Mouse (Mus musculus): ENCODE measurements around the gene Ralgapb. TPM values are rescaled to one million over a fixed set of nuclear protein-coding genes. Genes with fewer than 3 reads are reported as not detected.
"Not testable (repeated sequence)": the region's sequence is repeated elsewhere in the genome, so short reads cannot be mapped to it uniquely, and the experiment has no call there.

Gene Ralgapb
- total RNA-seq, 2 experiments from 2014 or later = 27.9 to 38.2 TPM

DNA sequence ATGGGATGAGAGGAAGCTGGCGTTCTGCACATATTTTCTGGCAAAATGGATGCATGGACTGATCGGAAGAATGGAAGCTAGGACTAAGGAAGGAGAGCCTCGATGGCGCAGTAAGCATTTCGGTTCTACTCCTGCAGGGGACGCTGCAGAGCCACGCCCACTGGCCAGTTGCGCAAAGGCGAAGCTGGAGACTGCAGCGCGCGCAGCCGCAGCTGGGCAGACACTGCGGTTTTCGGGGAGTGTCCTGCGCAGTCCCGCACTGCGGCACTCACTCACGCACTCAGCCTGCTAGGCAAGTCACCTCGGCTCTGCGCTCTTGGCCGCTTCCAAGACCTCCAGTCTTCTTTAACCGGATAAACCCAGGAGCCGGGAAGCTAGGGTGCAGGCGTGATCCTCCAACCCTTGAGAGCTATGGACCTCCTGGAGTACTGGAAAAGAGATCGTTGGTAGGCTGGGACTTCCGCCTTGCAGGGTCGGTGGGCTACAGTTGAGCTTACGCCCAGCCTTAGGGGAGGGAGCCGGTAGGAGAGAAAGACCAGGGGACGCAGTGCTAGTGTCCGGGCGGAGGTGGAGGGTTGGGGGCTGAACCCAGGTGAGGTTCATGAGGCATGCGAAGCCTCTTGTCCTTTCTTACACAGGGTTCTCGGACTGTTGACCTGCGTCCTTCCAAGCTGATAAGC, 34.1 kb upstream of the Ralgapb start, which contains the start of gene Snhg11:
Snhg11 (plus strand) TSS at position 196 of the 680 bp plus-strand sequence.
- no peak for DNase-seq
- intact Hi-C loops (cut with DNase I) = no loop called here
- peak within 1 kb of the TSS; percentile 38 for H3K4me3 ChIP-seq

DNA sequence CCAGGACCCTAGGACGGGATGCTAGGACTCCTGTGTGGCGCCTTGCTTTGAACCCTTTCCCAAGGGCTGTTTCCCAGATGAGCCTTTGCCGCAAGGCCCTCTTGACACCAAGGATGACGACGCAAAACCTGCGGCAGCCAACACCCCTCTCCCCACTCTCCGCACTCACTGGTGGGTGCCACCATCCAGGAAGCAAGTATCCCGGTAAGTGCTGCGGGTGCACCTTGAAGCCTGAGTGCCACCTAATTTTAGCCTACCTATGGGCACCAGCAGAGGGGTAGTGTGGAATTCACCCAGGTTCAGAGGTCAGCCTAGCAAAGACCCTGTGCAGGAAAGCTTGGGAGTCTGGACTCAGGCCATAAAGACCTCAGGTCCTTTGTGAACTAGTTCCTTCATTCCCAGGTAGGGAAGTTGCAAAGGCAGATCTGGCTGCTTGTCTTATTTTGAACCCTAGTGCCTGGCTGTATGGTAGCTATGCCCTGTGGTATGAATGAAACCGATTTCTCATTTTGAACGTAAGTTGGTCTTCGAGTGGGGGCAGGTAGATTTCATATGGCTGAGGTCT, 33.4 kb upstream of the Ralgapb start:
- intact Hi-C loops (cut with DNase I) = no loop called here
- TF ChIP-seq CTCF (IDR thresholded peaks at IDR 0.05) = no peak
- Histone ChIP-seq H3K4me3 (no peak overlapping the region), H3K27ac (no peak overlapping the region)
- no peak for DNase-seq

More for the DNA sequence above, 34.1 kb upstream of the Ralgapb start, which contains the start of gene Snhg11:
- peak; percentile 31; the same call in 1 of the 2 replicates for TF ChIP-seq CTCF (IDR thresholded peaks at IDR 0.05)
- H3K27ac ChIP-seq = no peak within 1 kb of the TSS

DNA sequence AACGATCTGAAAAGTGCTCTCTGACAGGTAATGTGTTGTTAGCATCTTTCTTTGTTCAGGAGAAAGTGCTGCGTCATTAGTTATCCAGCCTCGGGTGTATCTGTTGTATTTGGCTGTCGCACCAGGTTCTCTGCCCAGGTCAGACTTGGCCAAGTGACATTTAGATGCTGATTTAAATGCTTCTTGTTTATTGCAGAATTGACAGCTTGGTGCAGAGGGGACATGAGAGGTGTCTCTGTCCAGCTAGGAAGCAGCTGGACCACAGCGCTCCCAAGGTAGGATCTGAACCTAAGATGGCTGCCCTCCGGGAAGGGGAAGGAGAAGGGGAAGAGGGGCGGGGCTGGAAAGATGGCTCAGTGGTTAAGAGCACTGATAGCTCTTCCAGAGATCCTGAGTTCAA, 32.9 kb upstream of the Ralgapb start:
- no peak for DNase-seq
- H3K27ac ChIP-seq = no peak overlapping the region
- intact Hi-C loops (cut with DNase I) = no loop called here
- TF ChIP-seq CTCF (IDR thresholded peaks at IDR 0.05) = no peak
- H3K4me3 ChIP-seq = no peak overlapping the region

DNA sequence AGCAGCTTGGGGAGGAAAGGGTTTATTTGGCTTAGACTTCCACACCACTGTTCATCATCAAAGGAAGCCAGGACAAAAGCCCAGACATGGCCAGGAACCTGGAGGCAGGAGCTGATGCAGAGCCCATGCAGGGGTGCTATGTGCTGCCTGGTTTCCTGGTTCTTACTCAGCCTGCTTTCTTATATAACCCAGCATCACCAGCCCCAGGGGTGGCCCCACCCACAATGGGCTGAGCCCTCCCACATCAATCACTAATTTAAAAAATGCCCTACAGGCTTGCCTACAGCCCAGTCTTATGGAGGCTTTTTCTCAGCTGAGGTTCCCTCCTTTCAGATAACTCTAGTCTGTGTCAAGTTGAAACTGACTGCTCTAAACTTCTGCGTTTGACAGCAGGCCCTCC, 31.8 kb upstream of the Ralgapb start:
- no peak for DNase-seq
- no peak overlapping the region for H3K4me3 ChIP-seq
- no peak overlapping the region for H3K27ac ChIP-seq
- no peak for TF ChIP-seq CTCF (IDR thresholded peaks at IDR 0.05)
- intact Hi-C loops (cut with DNase I) = no loop called here

DNA sequence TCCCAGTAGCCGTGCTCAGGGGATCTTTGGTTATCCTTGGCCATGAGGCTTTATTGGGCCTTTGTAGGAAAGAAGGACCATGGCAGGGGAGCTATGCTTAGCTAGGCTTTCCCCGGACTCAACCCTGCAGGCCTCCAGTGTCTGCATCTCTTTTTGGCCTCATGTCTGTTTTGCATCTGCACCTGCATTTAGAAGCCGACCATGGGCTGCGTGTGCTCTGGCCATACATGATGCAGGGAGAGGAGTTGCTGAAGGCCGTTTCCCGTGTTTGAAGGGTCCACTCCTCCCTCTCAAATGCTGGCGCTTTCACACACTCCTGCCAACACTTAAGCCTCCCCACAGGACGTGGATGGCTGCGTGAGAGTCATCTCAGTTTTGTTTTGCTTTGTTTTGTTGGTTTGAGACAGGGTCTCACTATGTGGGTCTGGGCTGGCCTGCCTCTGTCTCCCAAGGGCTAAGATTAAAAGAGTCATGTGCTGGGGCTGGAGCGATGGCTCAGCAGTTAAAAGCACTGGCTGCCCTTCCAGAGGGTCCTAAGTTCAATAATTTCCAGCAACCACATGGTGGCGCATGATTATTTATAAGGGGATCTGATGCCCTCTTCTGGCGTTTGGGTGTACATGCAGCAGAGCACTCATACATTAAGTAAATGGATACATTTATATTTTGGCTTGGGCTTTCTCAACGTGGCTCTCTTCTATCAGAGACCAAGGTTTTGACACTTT, 30.1 kb upstream of the Ralgapb start:
- Histone ChIP-seq H3K27ac (no peak overlapping the region), H3K4me3 (no peak overlapping the region)
- peak; percentile 95 for TF ChIP-seq CTCF (IDR thresholded peaks at IDR 0.05)
- DNase-seq = peak; percentile 39
- intact Hi-C loops (cut with DNase I) = no loop called here

DNA sequence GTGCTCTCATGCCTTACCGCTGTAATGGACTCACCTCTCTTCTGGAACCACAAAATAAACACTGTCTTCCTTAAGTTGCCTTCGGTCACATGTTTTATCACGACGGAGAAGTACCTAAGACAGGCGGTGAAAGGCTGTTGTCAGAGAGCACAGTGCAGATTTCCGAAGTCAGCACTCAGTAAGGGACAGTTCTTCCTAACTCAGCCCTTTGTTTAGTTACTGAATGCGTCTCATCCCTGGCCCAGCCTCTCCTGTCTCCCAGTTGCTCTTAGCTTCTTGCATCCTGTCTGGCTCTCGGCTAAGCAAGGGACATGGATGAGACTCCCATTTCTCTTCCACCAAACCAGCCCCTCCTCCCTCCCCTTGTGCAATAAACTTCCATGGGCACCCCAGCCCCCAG, 23.6 kb upstream of the Ralgapb start:
- H3K27ac ChIP-seq = no peak overlapping the region
- H3K4me3 ChIP-seq = no peak overlapping the region
- TF ChIP-seq CTCF (IDR thresholded peaks at IDR 0.05) = no peak
- no peak for DNase-seq
- intact Hi-C loops (cut with DNase I) = no loop called here

DNA sequence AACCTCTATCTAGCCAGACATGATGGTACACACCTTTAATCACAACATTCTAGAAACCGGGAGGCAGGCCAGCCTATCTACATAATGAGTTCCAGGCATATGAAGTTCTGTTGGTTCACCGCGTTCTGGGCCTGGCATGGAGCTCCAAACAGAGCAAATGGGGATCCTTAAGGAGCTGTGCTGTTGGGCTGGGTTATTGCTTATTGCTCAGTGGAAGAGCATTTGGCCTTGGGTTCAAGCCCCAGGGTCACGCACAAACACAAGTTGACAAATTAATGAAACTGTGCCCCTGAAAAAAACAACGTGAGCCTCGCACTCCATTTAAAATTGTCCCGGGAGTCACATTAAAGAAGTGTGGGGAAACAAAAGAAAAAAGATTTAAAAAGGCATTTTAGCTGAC, 20.2 kb upstream of the Ralgapb start:
- DNase-seq = no peak
- no peak for TF ChIP-seq CTCF (IDR thresholded peaks at IDR 0.05)
- intact Hi-C loops (cut with DNase I) = no loop called here
- Histone ChIP-seq H3K4me3 (no peak overlapping the region), H3K27ac (no peak overlapping the region)

DNA sequence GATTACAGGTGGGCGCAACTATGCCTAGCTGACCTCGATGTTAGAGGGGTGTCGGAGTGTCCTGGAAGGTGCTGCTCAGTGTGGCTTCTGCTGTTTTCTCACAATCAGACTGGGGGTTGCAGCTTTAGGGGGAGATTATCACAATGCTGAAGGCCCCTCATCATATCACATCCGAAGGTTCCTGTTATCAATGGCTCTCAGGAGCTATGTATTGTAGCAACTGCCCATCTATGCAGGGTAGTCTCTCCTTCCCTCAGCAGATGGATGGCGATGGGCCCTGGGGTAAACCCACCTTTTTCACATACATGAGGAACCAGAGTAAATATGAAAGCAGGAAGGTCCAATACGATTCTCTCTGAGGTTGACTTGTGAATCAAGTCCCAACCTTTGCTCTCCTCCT, 13.3 kb upstream of the Ralgapb start:
- DNase-seq = no peak
- no peak for TF ChIP-seq CTCF (IDR thresholded peaks at IDR 0.05)
- Histone ChIP-seq H3K27ac (no peak overlapping the region), H3K4me3 (no peak overlapping the region)
- intact Hi-C loops (cut with DNase I) = no loop called here

DNA sequence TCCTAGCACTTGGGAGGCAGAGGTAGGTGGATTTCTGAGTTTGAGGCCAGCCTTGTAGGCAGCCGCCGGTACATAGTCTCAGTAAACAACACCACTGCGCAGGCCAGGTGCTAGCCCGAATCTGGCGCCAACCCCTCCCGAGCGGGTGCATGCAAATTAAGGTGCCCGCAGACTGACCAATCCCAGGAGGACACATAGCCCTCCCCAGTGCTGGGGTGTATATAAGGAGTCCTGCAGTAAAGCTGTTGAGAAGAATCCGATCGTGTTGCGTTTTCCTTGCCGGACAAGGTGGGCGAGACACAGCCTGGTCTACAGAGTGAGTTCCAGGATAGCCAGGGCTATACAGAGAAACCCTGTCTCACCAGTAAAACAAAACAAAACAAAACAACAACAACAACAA, 12.5 kb upstream of the Ralgapb start:
- intact Hi-C loops (cut with DNase I) = not testable (repeated sequence)
- DNase-seq = peak; percentile 40
- Histone ChIP-seq H3K27ac (peak overlapping the region; percentile 28; the same call in 1 of the 2 replicates), H3K4me3 (peak overlapping the region; percentile 28)

DNA sequence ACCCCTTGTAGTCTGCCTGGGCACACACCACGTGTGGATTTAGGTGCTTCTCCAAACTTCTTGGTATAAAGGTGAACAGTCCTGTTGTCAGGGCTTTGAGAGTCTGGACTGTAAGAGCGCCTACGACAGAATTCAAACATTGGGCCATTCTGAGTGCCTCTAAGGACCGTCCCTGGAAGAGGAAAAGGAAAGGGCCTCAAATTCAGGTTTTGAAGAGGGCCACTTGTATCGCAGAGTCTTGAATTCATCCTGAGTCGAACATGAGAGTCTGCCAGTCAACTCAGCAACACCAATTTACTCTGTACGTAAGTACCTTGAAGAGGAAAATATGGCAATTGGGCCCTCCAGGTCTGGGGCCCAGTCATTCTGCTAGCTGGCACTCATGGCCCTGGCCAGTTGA, 6.7 kb upstream of the Ralgapb start:
- no peak overlapping the region for H3K4me3 ChIP-seq
- H3K27ac ChIP-seq = peak overlapping the region; percentile 71; the same call in 1 of the 2 replicates
- no peak for DNase-seq
- intact Hi-C loops (cut with DNase I) = no loop called here
- TF ChIP-seq CTCF (IDR thresholded peaks at IDR 0.05) = no peak

DNA sequence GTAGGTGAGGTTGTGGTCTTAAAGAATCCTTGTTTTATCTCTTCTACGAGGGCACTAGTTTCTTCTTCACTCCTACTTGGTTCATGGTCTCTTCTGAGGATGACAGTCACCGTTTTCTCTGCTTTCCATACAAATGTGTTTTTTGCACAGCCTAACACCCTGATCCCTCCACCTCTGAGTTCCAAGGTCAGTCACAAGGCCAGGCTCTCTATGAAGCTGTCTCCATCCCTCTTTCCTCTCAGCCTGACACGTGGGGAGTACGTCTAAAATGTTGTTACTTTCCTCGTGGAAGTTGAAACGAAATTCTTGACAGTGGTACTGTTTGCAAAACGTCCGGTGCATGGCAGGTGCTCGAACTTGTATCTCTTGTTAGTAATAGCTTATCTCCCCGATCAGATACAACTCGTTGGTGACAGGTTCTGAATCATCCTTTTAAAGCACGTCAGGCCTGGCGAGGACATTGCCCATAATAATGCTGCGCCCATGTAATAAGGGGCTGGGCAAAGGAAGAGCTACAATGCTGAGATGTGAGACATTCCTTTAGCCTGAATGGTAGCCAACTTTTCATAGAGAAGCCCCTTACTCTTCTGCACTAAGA, 552 bp upstream of the Ralgapb start:
- no peak for TF ChIP-seq CTCF (IDR thresholded peaks at IDR 0.05)
- intact Hi-C loops (cut with DNase I) = no loop called here
- H3K27ac ChIP-seq = peak overlapping the region; percentile 94
- H3K4me3 ChIP-seq = peak overlapping the region; percentile 92
- DNase-seq = no peak

DNA sequence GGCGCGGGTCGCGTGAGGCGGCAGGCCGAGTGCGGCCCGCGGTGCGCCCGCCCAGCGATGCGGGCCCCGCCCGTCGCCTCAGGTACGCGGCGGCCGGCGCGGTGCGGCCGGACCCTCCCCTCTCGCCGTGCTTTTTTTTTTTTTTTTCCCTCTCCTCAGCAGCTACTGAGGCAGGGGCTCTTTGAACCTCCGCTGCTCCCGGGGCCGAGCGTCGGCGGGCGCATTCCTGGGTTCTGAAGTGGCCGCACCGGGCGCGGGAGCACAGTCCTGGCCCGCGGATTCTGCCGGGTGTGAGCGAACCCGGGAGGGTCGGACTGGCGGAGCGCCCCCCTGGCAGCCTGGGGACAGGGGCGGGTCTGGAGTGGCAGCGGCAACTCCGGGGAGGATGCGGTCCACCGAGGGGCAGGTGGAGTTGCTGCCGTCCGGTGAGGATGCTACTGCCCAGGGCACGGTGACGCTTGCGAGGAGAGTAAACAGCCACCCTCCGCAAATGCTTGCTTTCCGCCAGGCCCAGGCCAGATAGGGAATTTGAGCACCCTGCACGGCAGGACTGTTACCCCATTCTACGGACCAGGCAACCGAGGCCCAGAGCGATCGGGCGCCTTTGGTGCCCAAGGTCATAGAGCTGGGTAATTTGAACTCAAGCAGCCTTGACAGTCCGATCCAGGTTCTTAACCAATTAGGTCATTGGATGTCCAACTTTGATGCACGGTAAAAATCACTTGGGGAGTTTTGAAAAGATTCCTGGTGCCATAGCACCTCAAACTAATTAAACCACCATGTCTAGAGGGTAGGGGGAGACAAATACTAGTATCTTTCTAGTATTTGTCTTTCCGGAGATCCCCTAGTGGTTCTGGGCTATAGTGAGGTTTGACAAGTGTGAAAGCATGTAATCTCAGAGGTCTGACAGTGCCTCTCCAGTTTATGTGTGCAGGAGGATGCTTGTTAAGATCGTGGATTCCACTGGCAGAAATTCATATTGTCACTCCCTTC, 670 bp downstream of the Ralgapb start:
- intact Hi-C loops (cut with DNase I) = no loop called here
- peak overlapping the region; percentile 92 for H3K4me3 ChIP-seq
- TF ChIP-seq CTCF (IDR thresholded peaks at IDR 0.05) = no peak
- peak overlapping the region; percentile 94 for H3K27ac ChIP-seq
- DNase-seq = peak; percentile 69

Data from gastrocnemius, adult 2 months (tissue).